Mouse (Mus musculus) heart, postnatal 25 days (tissue): Measurements from ENCODE around the gene Ctu1. TPM values are rescaled to one million over a fixed set of nuclear protein-coding genes. Genes with fewer than 3 reads are reported as not detected.
"Not testable (repeated sequence)": the region's sequence is repeated elsewhere in the genome, so short reads cannot be mapped to it uniquely, and the experiment has no call there.

Experiments
- DNase-seq: peaks from one replicate; pipeline ENCODE4 v3.0.0; 2022; ENCODE audit warnings: low spot score
- intact Hi-C: fragments of 180-260 bp; cut with DNase I; formaldehyde crosslinking; loops from one replicate; pipeline ENCODE4 v1.15.1; 2025
- total RNA-seq, 2 experiments: library from RNA; stranded (reverse); gene quantifications; 2 replicates each; pipeline ENCODE4 v1.2.3; 2021

Ctu1 gene
- 1 to 10 TPM; 3.2 to 3.8 TPM for total RNA-seq

DNA sequence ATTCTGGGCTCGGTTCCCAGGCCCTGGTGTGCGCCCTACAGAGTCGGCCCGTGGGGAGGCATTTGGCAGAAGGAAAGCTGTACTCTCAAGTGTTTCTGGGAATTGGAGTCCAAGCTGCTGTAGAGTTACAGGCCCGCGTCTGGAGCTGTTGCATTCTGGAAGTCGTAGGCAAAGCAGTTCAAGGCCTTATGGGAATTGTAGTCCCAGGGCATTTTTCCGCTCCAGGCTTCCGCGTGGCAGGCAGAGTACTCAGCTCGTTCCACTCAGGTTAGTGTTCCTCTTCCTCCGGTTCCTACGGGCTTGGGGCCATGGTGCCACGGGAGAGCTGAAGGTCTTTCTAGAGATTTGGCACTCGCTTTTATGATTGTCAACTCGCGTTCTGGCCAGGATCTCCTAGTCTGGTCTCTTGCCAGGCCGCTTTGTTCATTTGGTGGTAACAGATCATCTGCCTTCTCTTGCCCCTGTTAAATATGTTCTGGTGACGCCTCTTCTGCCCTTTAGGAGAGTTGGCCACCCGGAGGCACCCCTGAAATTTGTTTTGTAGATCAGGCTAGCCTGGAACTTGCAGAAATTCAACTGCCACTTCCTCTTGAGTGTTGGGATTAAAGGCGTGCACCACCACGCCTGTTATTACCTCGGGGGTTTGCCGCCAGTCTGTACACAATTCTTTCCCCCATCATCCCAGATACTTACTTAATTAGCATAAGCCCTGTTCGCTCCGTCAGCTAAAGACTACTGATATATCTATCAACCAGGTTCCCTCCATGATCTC lies at the start of gene Ctu1:
Ctu1 (plus strand) TSS at position 208 of the 772 bp plus-strand sequence.
- intact Hi-C loops, result loop anchor here (5.0 kb wide), 1 partner anchor 90 kb away; no protein-coding TSS in a partner anchor
- peak; percentile 89 for DNase-seq

GRCm38 (mm10) chr7:43622927-43623326 lies 48.9 kb upstream of the Ctu1 start:
- intact Hi-C loops, result no loop called here
- DNase-seq, result no peak

- intact Hi-C loops, result no loop called here
- DNase-seq, result no peak
Measured at GRCm38 (mm10) chr7:43623819-43624218, 48.0 kb upstream of the Ctu1 start.

DNA sequence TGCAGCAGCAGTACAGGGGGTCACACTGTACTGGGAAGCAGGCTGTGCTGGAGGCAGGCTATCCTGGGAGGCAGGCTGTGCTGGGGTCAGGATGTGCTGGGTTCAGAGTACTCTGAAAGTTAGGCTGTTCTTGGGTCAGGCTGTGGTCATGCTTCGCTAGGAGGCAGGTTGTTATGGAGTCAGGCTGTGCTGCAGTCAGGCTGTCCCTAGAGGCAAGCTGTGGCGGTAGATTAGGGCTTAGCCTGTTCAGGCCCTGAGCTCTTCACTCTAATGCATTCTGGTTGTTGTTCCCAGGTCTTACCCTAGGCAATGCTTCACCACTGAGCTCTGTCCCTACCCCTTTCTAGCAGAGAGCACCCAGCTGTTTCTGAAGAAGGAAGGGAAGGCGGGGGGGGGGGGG lies 46.8 kb upstream of the Ctu1 start:
- intact Hi-C loops, result no loop called here
- no peak for DNase-seq

DNA sequence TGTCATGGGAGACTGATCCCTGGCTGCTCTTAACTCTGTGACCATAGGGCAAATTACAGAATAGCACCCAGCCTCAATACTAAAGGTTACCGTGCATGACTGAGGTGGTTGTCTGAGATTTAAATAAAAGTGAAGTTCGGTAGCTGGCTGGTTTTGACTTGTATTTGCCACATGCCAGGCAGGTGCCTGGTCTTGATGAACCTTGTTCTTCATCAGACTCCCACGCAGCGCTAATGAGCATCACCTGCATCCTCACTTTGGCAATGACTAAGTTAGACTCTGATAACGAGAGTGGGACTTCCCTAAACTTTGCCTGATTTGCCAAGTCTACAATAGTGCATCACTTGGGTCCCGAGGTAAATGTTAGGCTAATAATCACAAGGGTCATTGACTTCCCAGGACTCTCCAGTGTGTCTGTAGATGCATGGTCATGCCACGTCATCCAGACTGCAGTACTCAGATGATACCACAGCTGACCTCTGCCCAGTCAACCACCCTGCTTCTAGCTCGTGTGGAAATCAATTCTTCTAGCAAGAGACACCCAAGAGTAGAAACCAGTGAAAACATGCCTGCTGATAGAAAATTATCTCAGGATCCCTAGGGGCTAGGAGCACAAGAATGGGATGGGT lies 45.9 kb upstream of the Ctu1 start:
- DNase-seq, result no peak
- intact Hi-C loops, result no loop called here

DNA sequence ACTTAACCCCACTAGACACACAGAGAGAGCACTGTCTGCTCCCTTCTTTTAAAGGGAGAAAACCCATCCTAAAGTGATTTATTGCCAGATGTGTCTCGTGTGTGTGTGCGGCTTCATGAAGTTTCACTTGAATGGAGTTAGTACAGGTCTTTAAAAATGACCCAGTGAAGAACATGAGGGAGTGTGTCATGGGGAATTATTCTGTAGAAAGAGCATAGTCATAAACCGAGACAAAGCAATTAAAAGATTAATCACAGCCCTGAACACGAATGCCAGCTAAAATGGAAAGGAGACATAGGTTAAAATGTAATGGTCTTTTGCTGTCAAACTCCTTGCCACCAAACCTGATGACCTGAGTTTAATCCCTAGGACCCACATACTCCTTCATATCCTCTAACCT lies 37.9 kb upstream of the Ctu1 start:
- intact Hi-C loops, result no loop called here
- no peak for DNase-seq

- no peak for DNase-seq
- intact Hi-C loops, result no loop called here
Measured at GRCm38 (mm10) chr7:43634500-43634899, 37.3 kb upstream of the Ctu1 start, which contains the start of gene Ceacam18. Gene Ceacam18 (plus strand): TSS chr7:43634707.

- no peak for DNase-seq
- intact Hi-C loops, result no loop called here
Measured at GRCm38 (mm10) chr7:43636194-43636593, 35.6 kb upstream of the Ctu1 start.

GRCm38 (mm10) chr7:43637118-43637517 lies 34.7 kb upstream of the Ctu1 start:
- DNase-seq, result no peak
- intact Hi-C loops, result no loop called here

DNA sequence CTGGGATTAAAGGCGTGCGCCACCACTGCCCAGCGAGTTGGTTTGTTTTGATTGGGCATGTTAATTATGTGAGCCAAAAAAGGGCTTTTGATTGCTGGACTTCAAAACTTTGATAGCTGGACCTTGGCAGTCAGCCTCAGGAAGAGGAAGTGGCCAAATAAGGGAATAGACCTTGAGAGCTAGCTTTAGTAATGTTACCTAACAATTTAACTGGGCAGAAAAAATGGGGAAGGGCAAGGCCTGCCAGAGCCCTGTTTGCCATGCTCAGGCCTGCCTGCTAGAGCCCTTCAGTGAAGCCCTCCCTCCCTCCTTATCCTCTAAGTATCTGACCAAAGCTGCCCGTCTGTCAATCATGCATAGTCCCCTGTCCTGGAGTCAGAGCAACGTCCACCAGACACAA lies 29.2 kb upstream of the Ctu1 start:
- intact Hi-C loops, result no loop called here
- no peak for DNase-seq

DNA sequence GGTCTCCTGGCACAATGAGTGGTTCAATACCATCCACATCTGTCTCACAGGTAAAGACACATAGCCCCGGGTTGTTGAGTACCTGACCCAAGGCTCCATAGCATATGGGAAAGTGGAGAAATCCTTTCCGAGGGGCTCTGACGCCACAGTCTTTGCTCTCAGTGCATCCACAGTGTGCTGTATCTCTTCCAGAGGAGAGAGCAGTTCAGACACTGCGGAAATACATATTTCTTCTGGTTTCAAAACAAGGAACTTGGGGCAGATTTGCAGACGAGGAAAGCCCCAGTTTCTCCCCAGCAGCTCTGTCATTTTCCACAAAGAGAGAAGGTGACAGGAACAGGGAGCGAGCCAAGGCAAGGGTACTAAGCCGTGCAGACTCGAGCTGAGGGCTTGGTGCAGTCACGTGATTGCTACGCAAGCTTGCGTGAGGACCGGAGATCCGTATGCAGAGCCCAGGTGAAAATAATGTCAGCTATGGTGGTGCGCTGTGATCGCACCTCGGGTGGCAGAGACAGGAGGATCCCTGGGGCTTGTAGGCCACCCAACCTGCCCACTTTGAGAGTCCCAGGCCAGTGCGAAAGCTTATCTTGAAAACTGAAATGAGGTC lies 28.7 kb upstream of the Ctu1 start:
- intact Hi-C loops, result no loop called here
- DNase-seq, result no peak

DNA sequence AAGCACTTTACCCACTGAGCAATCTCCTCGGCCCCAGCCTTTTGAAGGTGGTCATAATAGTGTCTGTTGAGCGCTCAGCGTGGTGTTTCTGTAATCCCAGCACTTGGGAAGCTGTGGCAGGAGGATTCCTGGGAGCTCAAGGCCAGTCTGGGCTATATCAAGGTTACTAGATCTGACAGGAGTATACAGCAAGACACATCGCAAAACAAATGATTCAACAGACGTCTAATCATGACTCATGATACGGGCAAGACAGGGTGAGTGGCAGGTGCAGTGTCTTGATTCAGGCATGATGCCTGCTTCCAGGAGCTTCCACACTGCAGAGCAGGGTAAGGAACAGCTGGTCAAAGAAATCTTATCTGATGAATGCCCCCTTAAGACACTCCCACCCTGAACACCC lies 19.1 kb upstream of the Ctu1 start:
- no peak for DNase-seq
- intact Hi-C loops, result no loop called here

GRCm38 (mm10) chr7:43654519-43654918 lies 17.3 kb upstream of the Ctu1 start:
- intact Hi-C loops, result no loop called here
- DNase-seq, result no peak

DNA sequence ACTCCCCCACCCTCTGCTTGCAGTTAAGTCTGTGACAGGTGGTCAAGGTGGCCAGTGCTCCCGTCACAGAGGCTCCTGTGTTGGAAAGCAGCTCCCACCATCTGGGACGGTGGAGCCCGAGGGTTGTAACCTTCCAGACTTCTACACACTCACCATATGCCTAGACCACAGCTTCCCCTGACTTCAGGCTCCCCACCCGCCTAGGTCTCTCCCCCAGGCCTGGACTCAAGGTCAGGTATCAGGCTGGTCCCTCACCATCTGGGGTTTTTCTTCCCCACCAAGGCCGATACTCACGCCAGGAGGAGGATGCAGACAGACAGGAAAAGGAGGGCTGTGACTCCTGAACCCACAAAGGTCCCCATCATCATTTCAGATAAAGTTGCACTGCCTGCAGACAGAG lies 15.6 kb upstream of the Ctu1 start:
- no peak for DNase-seq
- intact Hi-C loops, result no loop called here

- intact Hi-C loops, result no loop called here
Measured at GRCm38 (mm10) chr7:43660002-43660401, 11.8 kb upstream of the Ctu1 start, which contains the start of gene Siglece. Gene Siglece (minus strand): TSS chr7:43660161.

DNA sequence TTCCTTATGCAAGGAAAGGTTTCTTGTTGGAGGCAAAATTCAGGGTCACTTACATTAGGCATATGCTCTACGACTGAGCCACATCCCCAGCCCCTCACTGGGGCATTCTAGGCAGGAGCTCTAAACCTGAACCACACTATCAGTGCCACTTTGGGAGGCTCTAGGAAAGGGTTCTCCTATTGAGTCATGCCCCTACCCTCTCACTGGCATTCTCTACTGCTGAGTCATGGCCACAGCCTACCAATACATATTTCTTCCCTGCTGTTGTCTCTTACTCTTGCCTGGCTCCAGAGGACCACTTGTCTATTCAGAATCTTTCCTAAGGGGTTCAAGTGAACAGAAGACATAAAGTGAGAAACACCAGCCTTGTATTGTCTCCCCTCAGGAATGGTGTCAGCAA lies 9.0 kb upstream of the Ctu1 start:
- no peak for DNase-seq
- intact Hi-C loops, result no loop called here

More at GRCm38 (mm10) chr7:43660002-43660401, 11.8 kb upstream of the Ctu1 start, which contains the start of gene Siglece:
- DNase-seq, result no peak

GRCm38 (mm10) chr7:43667221-43667620 lies 4.6 kb upstream of the Ctu1 start:
- intact Hi-C loops, DNase-seq: not testable (repeated sequence)

DNA sequence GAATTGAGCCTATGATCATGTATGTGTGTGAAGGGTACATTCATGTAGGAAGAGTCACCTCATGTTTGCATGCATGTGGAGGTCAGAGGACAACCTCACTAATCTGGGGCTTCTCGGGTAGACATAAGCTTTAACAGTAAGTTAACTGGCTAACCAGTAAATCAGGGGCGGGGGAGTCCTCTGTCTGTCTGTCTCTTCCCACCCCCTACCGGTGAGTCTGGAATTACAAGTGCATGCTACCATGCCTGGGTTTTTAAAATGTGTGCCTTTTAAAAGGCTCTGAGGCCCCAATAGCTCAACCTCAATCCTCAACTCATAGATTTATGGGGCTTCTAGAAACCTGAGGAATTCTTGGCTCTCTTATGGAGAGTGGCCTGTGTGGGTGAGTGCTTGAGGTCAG lies 3.2 kb upstream of the Ctu1 start:
- DNase-seq, result no peak
- intact Hi-C loops, result no loop called here

DNA sequence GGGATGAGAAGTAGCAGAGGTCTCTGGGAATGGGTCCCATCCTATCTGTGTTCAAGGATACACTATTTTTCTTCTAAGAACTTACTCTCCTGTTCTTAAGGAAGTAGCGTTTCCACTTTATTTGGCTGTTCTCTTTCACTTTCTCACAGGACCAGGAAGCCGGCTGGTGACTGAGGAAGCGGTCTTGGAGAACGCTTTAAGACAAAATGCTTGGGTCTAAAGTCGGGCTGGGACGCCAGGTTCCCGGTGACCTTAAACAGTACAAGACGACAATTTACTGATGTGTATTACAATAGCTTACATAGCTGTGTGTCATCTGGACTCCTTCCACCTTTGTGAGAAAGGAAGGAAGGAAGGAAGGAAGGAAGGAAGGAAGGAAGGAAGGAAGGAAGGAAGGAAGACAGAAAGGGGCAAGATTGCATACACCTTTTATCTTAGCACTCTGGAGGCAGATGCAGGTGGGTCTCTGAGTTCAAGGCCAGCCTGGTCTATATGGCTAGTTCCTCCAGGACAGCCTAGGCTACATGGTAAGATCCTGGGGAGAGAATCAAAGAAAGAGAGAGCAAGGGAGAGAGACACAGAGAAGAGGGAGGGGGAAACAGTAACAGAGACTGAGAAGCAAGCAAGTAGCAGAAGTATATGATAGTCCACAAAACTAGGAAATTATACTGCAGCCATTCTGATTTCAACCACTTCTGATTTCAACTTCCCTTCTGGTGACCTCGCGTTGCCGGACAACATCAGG lies 580 bp upstream of the Ctu1 start:
- intact Hi-C loops, result loop anchor here (5.0 kb wide), 1 partner anchor 89 kb away; no protein-coding TSS in a partner anchor
- no peak for DNase-seq

GRCm38 (mm10) chr7:43672581-43673260 lies 905 bp downstream of the Ctu1 start:
- intact Hi-C loops, result loop anchor here (5.0 kb wide), 1 partner anchor 90 kb away; no protein-coding TSS in a partner anchor
- no peak for DNase-seq
